Mouse (Mus musculus) embryonic facial prominence, embryonic 10.5 days (tissue): ENCODE data around the gene Cd4. TPM values are rescaled to one million over a fixed set of nuclear protein-coding genes. Genes with fewer than 3 reads are reported as not detected.

ENCODE experiments used
- DNase-seq: peaks from one replicate; pipeline ENCODE4 v3.0.0-alpha.2; 2017; ENCODE audit warnings: low spot score
- H3K27ac ChIP-seq: fragments of 300-500 bp; sonication (generic); replicated peaks from 2 replicates; pipeline ENCODE4 v1.5.1; 2016; ENCODE audit warnings: mild to moderate bottlenecking
- H3K27me3 ChIP-seq: fragments of 300-500 bp; sonication (generic); replicated peaks from 2 replicates; pipeline ENCODE4 v1.6.1; 2016; ENCODE audit warnings: low read depth, mild to moderate bottlenecking; ENCODE audit not compliant: poor library complexity, severe bottlenecking
- H3K36me3 ChIP-seq: fragments of 300-500 bp; sonication (generic); replicated peaks from 2 replicates; pipeline ENCODE4 v1.6.1; 2016; ENCODE audit warnings: mild to moderate bottlenecking, moderate library complexity
- H3K4me1 ChIP-seq: fragments of 300-500 bp; sonication (generic); 2 replicates; pipeline ENCODE4 v1.6.1; 2016
- H3K4me3 ChIP-seq: fragments of 300-500 bp; sonication (generic); 2 replicates; pipeline ENCODE4 v1.5.1; 2016; ENCODE audit warnings: mild to moderate bottlenecking, moderate library complexity
- H3K9me3 ChIP-seq: fragments of 300-500 bp; sonication (generic); 2 replicates; pipeline ENCODE4 v1.6.1; 2016; ENCODE audit warnings: mild to moderate bottlenecking
- WGBS: fragments of 180-500 bp; shearing (Covaris S2); methylation state at CpG from one replicate; pipeline ENCODE4 v1.1.7; 2016; 5-methylcytosine and 5-hydroxymethylcytosine counted together
- polyA plus RNA-seq: library from polyadenylated mRNA; unstranded; fragments of >200 nt; fragmentation: Nextera tagmentation; extraction: Ambion mirVana; gene quantifications from 2 replicates; pipeline ENCODE4 v1.2.1, GENCODE M21; 2016

Cd4 gene
- not detected in 2 replicates for polyA plus RNA-seq

- no peak for DNase-seq
- 89% methylated on average over 9 of the region's 9 CpGs for WGBS
- no peak within 1 kb of the TSS for H3K4me3 ChIP-seq
Observed at GRCm38 (mm10) chr6:124887986-124888385, at the start of gene Cd4. Gene Cd4 (minus strand): TSS chr6:124888221.

GRCm38 (mm10) chr6:124937493-124937892 is 49.5 kb upstream of the Cd4 start:
- 77% methylated on average over 2 of the region's 2 CpGs for WGBS
- H3K36me3 ChIP-seq = peaks cover 76% of the 10 kb centered on the region

More at GRCm38 (mm10) chr6:124887986-124888385, at the start of gene Cd4:
- Histone ChIP-seq H3K27ac (no peak within 1 kb of the TSS), H3K27me3 (no peaks in the 10 kb centered on the region), H3K4me1 (no peaks in the 10 kb centered on the region), H3K9me3 (no peaks in the 10 kb centered on the region), H3K36me3 (no peaks in the 10 kb centered on the region)

DNA sequence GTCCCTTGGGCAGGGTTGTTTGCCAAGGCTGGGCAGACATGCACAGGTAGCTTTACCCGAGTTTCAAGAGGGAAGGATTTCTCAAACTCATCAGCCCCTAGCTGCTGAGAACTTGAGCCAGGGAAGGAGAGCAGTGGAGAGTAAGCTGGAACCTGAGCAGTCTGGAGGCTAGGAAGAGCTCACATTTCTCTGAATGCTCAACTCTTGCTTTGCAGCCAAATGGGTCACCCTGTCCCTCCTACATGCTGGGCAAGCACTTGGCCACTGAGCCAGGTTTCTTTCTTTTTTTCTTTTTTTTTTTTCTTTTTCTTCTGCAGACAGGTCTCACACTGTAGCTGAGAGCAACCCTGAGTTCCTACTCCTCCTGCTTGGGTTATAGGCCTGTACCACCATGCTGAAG is 48.7 kb upstream of the Cd4 start:
- no peak overlapping the region for H3K27ac ChIP-seq
- no peak overlapping the region for H3K4me3 ChIP-seq
- H3K9me3 ChIP-seq = no peaks in the 10 kb centered on the region
- no peak for DNase-seq
- H3K4me1 ChIP-seq = peaks cover 26% of the 10 kb centered on the region
- no peaks in the 10 kb centered on the region for H3K27me3 ChIP-seq
- H3K36me3 ChIP-seq = peaks cover 78% of the 10 kb centered on the region
- WGBS = 95% methylated on average over 1 of the region's 1 CpGs

More at GRCm38 (mm10) chr6:124937493-124937892, 49.5 kb upstream of the Cd4 start:
- Histone ChIP-seq H3K4me3 (no peak overlapping the region), H3K27me3 (no peaks in the 10 kb centered on the region), H3K27ac (no peak overlapping the region; the same call in 1 of the 2 replicates), H3K4me1 (peaks cover 20% of the 10 kb centered on the region), H3K9me3 (no peaks in the 10 kb centered on the region)
- no peak for DNase-seq

DNA sequence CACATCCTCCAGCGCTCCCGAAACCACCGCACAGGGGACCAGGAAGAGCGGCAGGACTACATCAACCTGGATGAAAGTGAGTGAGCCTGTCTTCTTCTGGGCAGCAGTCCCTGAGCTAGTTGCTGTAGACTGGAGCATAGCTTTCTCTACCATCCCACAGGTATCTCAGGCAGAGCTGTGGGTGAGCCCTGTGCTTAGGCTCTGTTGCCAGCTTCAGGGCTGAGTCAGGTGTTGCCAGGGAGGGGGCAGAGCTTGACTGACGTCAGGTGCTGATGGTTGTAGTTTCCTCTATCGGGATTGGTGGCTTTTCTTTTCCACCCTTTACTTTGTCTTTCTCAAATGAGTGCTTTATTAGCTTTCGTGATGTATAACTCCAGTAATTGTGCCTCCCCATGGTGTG is 46.6 kb upstream of the Cd4 start:
- Histone ChIP-seq H3K36me3 (peaks cover 73% of the 10 kb centered on the region), H3K27me3 (no peaks in the 10 kb centered on the region), H3K4me3 (no peak overlapping the region), H3K4me1 (peaks cover 37% of the 10 kb centered on the region), H3K27ac (no peak overlapping the region), H3K9me3 (no peaks in the 10 kb centered on the region)
- WGBS = 92% methylated on average over 7 of the region's 7 CpGs
- DNase-seq = no peak

GRCm38 (mm10) chr6:124933127-124933526 is 45.1 kb upstream of the Cd4 start:
- peak overlapping the region; percentile 98 for H3K4me3 ChIP-seq
- H3K9me3 ChIP-seq = no peaks in the 10 kb centered on the region
- H3K27me3 ChIP-seq = no peaks in the 10 kb centered on the region
- peaks cover 58% of the 10 kb centered on the region for H3K36me3 ChIP-seq
- DNase-seq = no peak
- H3K4me1 ChIP-seq = peaks cover 43% of the 10 kb centered on the region
- H3K27ac ChIP-seq = no peak overlapping the region
- 90% methylated on average over 3 of the region's 3 CpGs for WGBS

GRCm38 (mm10) chr6:124932314-124932695 is 44.3 kb upstream of the Cd4 start:
- Histone ChIP-seq H3K9me3 (no peaks in the 10 kb centered on the region), H3K27me3 (no peaks in the 10 kb centered on the region), H3K27ac (peak overlapping the region; percentile 98), H3K4me1 (peaks cover 43% of the 10 kb centered on the region), H3K4me3 (peak overlapping the region; percentile 98), H3K36me3 (peaks cover 50% of the 10 kb centered on the region)
- no peak for DNase-seq
- WGBS = 55% methylated on average over 12 of the region's 12 CpGs

DNA sequence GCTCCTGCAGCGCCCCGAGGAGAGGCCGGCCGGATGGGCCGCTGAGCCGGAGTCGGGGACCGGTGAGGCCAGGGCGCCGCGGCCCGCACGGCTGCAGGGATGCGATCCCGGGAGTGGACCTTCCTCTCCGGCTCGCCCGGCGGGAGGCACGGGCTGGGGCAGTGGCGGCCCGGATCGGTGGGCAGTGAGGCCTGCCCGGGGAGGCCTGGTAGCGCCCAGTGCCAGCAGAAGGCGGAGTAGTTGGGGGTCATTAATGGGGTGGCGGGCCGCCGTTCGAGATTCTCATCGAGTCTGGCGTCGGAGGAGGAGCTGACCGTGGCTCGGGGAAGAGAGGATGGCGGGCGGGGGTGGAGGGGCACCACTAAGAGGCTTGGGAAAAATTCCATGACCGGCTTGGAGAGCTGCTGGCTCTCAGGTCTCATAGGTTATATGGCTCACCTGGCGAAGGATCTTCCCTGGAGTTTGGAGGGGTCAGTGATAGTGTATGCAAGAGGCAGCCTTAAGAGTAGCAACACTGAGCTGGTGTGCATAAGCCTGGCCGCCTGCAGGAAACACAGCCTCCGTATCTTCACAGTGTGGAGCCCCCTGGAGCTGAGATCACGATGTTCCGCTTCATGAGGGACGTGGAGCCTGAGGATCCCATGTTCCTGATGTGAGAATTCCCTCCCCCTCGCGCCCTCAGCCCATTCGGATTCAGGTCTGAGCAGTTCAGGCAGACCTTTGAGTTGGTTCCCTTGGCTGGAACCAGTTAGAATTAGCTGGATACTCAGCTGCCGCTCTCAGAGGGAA is 43.7 kb upstream of the Cd4 start:
- H3K4me1 ChIP-seq = peaks cover 43% of the 10 kb centered on the region
- peak; percentile 59 for DNase-seq
- 2% methylated on average over 48 of the region's 48 CpGs for WGBS
- peaks cover 44% of the 10 kb centered on the region for H3K36me3 ChIP-seq
- no peaks in the 10 kb centered on the region for H3K9me3 ChIP-seq
- peak overlapping the region; percentile 98 for H3K27ac ChIP-seq
- H3K4me3 ChIP-seq = peak overlapping the region; percentile 98
- no peaks in the 10 kb centered on the region for H3K27me3 ChIP-seq

- H3K4me1 ChIP-seq = peaks cover 46% of the 10 kb centered on the region
- WGBS = under 1% methylated on average over 64 of the region's 64 CpGs
- peak within 1 kb of the TSS; percentile 98 for H3K27ac ChIP-seq
- no peaks in the 10 kb centered on the region for H3K27me3 ChIP-seq
- H3K4me3 ChIP-seq = peak within 1 kb of the TSS; percentile 98
- peaks cover 36% of the 10 kb centered on the region for H3K36me3 ChIP-seq
- DNase-seq = peak; percentile 100
- no peaks in the 10 kb centered on the region for H3K9me3 ChIP-seq
Observed at GRCm38 (mm10) chr6:124930754-124931524, 42.9 kb upstream of the Cd4 start, which contains the start of gene Mlf2. Gene Mlf2 (plus strand): TSS chr6:124931386.

DNA sequence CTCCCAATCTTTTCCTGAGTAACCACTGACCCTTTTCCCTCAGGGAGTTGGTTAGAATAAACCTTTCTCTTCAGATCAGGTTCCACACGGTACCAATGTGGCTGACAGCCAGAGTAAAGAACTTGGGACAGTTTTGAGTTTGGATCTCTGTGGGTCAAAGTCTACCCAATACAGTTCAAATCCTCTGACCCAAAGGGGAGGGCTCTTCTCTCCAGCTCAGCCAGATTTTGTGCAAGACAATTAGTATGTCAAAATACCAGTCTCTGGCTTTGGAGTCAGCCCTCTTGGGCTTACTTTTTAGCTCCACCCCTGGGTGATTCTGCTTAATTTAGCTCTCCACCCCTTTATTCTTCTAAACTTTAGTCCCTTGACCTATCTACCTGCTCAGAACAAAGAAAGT is 42.2 kb upstream of the Cd4 start:
- Histone ChIP-seq H3K27ac (peak overlapping the region; percentile 98), H3K9me3 (no peaks in the 10 kb centered on the region), H3K4me3 (peak overlapping the region; percentile 98), H3K36me3 (peaks cover 29% of the 10 kb centered on the region), H3K4me1 (peaks cover 53% of the 10 kb centered on the region), H3K27me3 (no peaks in the 10 kb centered on the region)
- DNase-seq = no peak
- 22% methylated on average over 1 of the region's 1 CpGs for WGBS

DNA sequence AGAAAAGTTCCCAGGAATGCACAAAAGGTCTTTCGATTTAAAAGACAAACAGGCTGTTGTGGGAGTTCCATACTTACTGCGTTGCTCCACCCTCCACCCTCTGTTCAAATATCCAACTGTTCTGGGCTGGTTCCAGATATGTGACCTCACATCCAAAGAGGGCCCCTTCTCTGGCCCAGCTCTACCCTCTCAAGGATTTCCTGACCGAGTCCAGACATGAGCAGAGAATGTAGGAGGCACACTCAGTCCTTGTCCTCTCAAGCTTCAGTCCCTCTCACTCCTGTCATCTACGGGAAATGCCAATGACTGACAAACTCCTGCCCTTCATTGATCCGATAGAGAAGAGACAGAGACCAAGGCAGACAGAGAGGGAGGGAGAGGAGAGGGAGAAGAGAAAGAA is 37.9 kb upstream of the Cd4 start:
- 54% methylated on average over 5 of the region's 5 CpGs for WGBS

DNA sequence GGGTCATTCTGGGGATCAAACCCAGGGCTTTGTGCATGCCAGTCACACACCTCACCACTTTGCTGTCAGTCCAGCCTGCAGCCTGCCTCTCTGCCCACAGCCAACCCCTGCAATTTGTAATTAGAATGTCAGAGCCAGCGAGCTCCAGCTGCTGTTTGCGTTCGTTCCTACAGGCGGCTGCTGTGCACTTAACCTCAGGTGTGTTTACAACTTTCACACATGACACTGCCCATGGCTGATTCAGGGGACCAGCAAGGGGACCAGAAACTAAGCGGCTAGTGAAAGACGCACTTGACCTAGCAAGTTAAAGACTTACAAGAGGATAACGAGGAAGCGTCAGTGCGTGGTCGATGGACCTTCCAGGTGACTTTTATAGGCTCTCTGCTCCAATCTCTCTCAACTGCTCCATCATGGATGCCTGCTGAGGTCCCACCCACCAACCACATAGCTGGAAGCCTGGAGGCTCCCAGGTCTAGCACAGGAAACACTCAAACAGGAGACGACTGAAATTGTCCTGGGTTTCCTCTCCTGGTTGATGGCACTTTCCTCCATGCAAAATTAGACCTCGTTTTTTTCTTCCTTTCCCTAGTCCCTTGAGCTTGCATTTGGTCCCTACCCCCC is 37.3 kb upstream of the Cd4 start:
- H3K4me1 ChIP-seq = peaks cover 45% of the 10 kb centered on the region
- H3K9me3 ChIP-seq = no peaks in the 10 kb centered on the region
- DNase-seq = peak; percentile 35
- peak overlapping the region; percentile 8; the same call in 1 of the 2 replicates for H3K27ac ChIP-seq
- no peaks in the 10 kb centered on the region for H3K27me3 ChIP-seq
- H3K4me3 ChIP-seq = no peak overlapping the region; the same call in 1 of the 2 replicates
- H3K36me3 ChIP-seq = no peaks in the 10 kb centered on the region
- WGBS = 30% methylated on average over 12 of the region's 12 CpGs

More for the DNA sequence above, 37.9 kb upstream of the Cd4 start:
- H3K27ac ChIP-seq = 0 out of 2 replicates have a peak overlapping the region, but pooled peaks have one; percentile 8
- H3K9me3 ChIP-seq = no peaks in the 10 kb centered on the region
- no peak overlapping the region for H3K4me3 ChIP-seq
- DNase-seq = no peak
- peaks cover 43% of the 10 kb centered on the region for H3K4me1 ChIP-seq
- H3K36me3 ChIP-seq = no peaks in the 10 kb centered on the region
- H3K27me3 ChIP-seq = no peaks in the 10 kb centered on the region

GRCm38 (mm10) chr6:124921539-124921938 is 33.5 kb upstream of the Cd4 start:
- no peak for DNase-seq
- WGBS = 74% methylated on average over 4 of the region's 4 CpGs
- H3K27ac ChIP-seq = peak overlapping the region; percentile 100

More at GRCm38 (mm10) chr6:124921539-124921938, 33.5 kb upstream of the Cd4 start:
- peaks cover 60% of the 10 kb centered on the region for H3K4me1 ChIP-seq
- H3K9me3 ChIP-seq = no peaks in the 10 kb centered on the region
- H3K4me3 ChIP-seq = no peak overlapping the region
- no peaks in the 10 kb centered on the region for H3K36me3 ChIP-seq
- no peaks in the 10 kb centered on the region for H3K27me3 ChIP-seq
